Mouse (Mus musculus): ENCODE results near the gene Abhd14b.

DNA sequence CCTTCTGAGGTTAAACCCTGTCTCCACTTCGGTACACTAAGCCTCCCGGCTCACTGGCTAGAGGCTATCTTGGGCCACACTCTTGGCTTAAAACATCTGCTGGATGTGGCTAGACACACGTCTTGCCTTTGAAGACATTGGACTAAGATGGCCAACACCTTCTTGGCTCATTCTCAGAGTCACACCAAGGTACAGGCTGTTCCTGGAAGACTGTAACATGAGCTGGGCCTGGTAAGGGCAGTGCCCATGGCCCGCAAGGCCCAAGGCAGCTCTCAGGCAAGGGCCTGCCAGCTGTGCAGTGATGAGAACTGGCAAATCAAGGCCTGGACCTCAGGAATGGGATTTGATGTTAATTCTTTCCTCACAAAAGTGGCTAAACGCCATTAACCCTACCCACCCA is 33.7 kb upstream of the Abhd14b start:
- no peak for TF ChIP-seq CTCF (IDR thresholded peaks at IDR 0.05; ENCODE audit: borderline replicate concordance, insufficient read depth, low read length)
- TF ChIP-seq POLR2A (IDR thresholded peaks at IDR 0.05; ENCODE audit: low read depth, low read length), result no peak

Measured in embryonic fibroblast, embryonic 13.5 days (primary cell).